Mouse (Mus musculus): Measurements from ENCODE around the gene Gm9972. TPM values are rescaled to one million over a fixed set of nuclear protein-coding genes. Genes with fewer than 3 reads are reported as not detected.

The Gm9972 gene
- not detected for polyA plus RNA-seq (2015; fragmentation: Illumina TruSeq; extraction: RNeasy Lipid Tissue Mini Kit (QIAGEN cat#74804); ENCODE audit: insufficient read depth, low replicate concordance)

GRCm38 (mm10) chr11:43035446-43035845, at the start of gene Gm9972:
Gene Gm9972 (plus strand): TSS chr11:43035746.

Other genes starting within 250 kb of the Gm9972 start
- not detected for gene Atp10b, start 114.1 kb downstream of the Gm9972 start, polyA plus RNA-seq (2015; fragmentation: Illumina TruSeq; extraction: RNeasy Lipid Tissue Mini Kit (QIAGEN cat#74804); ENCODE audit: insufficient read depth, low replicate concordance)

Measured in spleen, adult 10 weeks (tissue).